Mouse (Mus musculus) lung, embryonic 15.5 days (tissue): ENCODE data around the gene Zfp961. TPM values are rescaled to one million over a fixed set of nuclear protein-coding genes. Genes with fewer than 3 reads are reported as not detected.
"Not testable (repeated sequence)": the region's sequence is repeated elsewhere in the genome, so short reads cannot be mapped to it uniquely, and the experiment has no call there.

Source experiments
- ATAC-seq: fragments of 200-750 bp; cut with Nextera tagmentation; 2 replicates; pipeline ENCODE4 v1.8.0; 2017; ENCODE audit warnings: moderate number of reproducible peaks, borderline replicate concordance; ENCODE audit not compliant: low FRiP score, low TSS enrichment; ENCODE audit errors: extremely low read depth
- H3K27ac ChIP-seq: fragments of 300-500 bp; sonication (generic); 2 replicates; pipeline ENCODE4 v1.5.1; 2015; ENCODE audit warnings: moderate library complexity, mild to moderate bottlenecking, inconsistent platforms
- H3K27me3 ChIP-seq: fragments of 300-500 bp; sonication (generic); 2 replicates; pipeline ENCODE4 v1.6.1; 2015; ENCODE audit warnings: inconsistent platforms
- H3K36me3 ChIP-seq: fragments of 300-500 bp; sonication (generic); 2 replicates; pipeline ENCODE4 v1.6.1; 2015; ENCODE audit warnings: inconsistent platforms
- H3K4me1 ChIP-seq: fragments of 300-500 bp; sonication (generic); 2 replicates; pipeline ENCODE4 v1.6.1; 2015; ENCODE audit warnings: inconsistent platforms
- H3K4me2 ChIP-seq: fragments of 300-500 bp; sonication (generic); 2 replicates; pipeline ENCODE4 v1.6.1; 2015; ENCODE audit warnings: inconsistent platforms, mild to moderate bottlenecking, moderate library complexity
- H3K4me3 ChIP-seq: fragments of 300-500 bp; sonication (generic); 2 replicates; pipeline ENCODE4 v1.5.1; 2015; ENCODE audit warnings: mild to moderate bottlenecking, inconsistent platforms
- H3K9ac ChIP-seq: fragments of 300-500 bp; sonication (generic); 2 replicates; pipeline ENCODE4 v1.6.1; 2015; ENCODE audit warnings: inconsistent platforms
- H3K9me3 ChIP-seq: fragments of 300-500 bp; sonication (generic); 2 replicates; pipeline ENCODE4 v1.6.1; 2016; ENCODE audit warnings: inconsistent platforms
- WGBS: fragments of 180-500 bp; shearing (Covaris S2); methylation state at CpG from one replicate; pipeline ENCODE4 v1.1.7; 2015; 5-methylcytosine and 5-hydroxymethylcytosine counted together
- polyA plus RNA-seq: library from polyadenylated mRNA; unstranded; fragments of >200 nt; fragmentation: Nextera tagmentation; extraction: Ambion mirVana; gene quantifications from 2 replicates; pipeline ENCODE4 v1.2.1, GENCODE M21; 2015

The Zfp961 gene
- polyA plus RNA-seq, 1 experiment from 2014 or later = 21.4 TPM

- WGBS = 31% methylated on average over 4 of the region's 4 CpGs
- H3K9ac ChIP-seq, H3K27me3 ChIP-seq, H3K4me3 ChIP-seq, H3K4me1 ChIP-seq, ATAC-seq, H3K36me3 ChIP-seq, H3K4me2 ChIP-seq, H3K27ac ChIP-seq, H3K9me3 ChIP-seq: not testable (repeated sequence)
Observed at GRCm38 (mm10) chr8:72032926-72033325, 82.1 kb downstream of the Zfp961 start.

- not testable (repeated sequence) for H3K9ac ChIP-seq, H3K9me3 ChIP-seq, H3K36me3 ChIP-seq, H3K27me3 ChIP-seq, H3K27ac ChIP-seq, H3K4me1 ChIP-seq, H3K4me2 ChIP-seq, ATAC-seq, H3K4me3 ChIP-seq
- 59% methylated on average over 4 of the region's 4 CpGs for whole genome bisulfite sequencing
Observed at GRCm38 (mm10) chr8:72040918-72041317, 90.1 kb downstream of the Zfp961 start, which contains the start of gene Olfr372. TSS of gene Olfr372 (plus strand) at chr8:72041218.

- 60% methylated on average over 1 of the region's 1 CpGs for WGBS
- H3K4me1 ChIP-seq = no peaks in the 10 kb centered on the region
Observed at GRCm38 (mm10) chr8:72042493-72042892, 91.7 kb downstream of the Zfp961 start.

More at GRCm38 (mm10) chr8:72042493-72042892, 91.7 kb downstream of the Zfp961 start:
- Histone ChIP-seq H3K4me2 (no peak overlapping the region), H3K9ac (no peak overlapping the region), H3K9me3 (no peaks in the 10 kb centered on the region), H3K36me3 (no peaks in the 10 kb centered on the region), H3K4me3 (no peak overlapping the region), H3K27me3 (no peaks in the 10 kb centered on the region), H3K27ac (no peak overlapping the region)
- ATAC-seq = no peak

Other genes with a start within 250 kb of the Zfp961 start
- 3.3 and 3.6 TPM in 2 replicates for gene B3gnt3, start 249.2 kb upstream of the Zfp961 start, polyA plus RNA-seq
- 4.8 and 7.6 TPM in 2 replicates for gene Fcho1, start 225.3 kb upstream of the Zfp961 start, polyA plus RNA-seq
- 6.5 and 6.8 TPM in 2 replicates for gene Zfp709, start 69.0 kb upstream of the Zfp961 start, polyA plus RNA-seq
- gene Zfp882, start 42.4 kb upstream of the Zfp961 start, polyA plus RNA-seq = 6.6 and 7.6 TPM in 2 replicates
- gene Zfp617, start 42.4 kb upstream of the Zfp961 start, polyA plus RNA-seq = 20.8 and 23.4 TPM in 2 replicates
- 2.4 and 3.0 TPM in 2 replicates for gene Cyp4f18, start 58.6 kb downstream of the Zfp961 start, polyA plus RNA-seq
- not detected in 2 replicates for gene Olfr372, start 90.2 kb downstream of the Zfp961 start, polyA plus RNA-seq
- not detected in 2 replicates for gene Olfr373, start 132.1 kb downstream of the Zfp961 start, polyA plus RNA-seq
- not detected in 2 replicates for gene Olfr374, start 156.0 kb downstream of the Zfp961 start, polyA plus RNA-seq
- gene Tpm4, start 183.9 kb downstream of the Zfp961 start, polyA plus RNA-seq = 896 and 923 TPM in 2 replicates
- gene Rab8a, start 210.2 kb downstream of the Zfp961 start, polyA plus RNA-seq = 118 and 120 TPM in 2 replicates
- gene Hsh2d, start 238.6 kb downstream of the Zfp961 start, polyA plus RNA-seq = 0.34 and 0.57 TPM in 2 replicates